Mouse (Mus musculus) cortical plate, adult 2 months (tissue): ENCODE data around the gene Haspin. TPM values are rescaled to one million over a fixed set of nuclear protein-coding genes. Genes with fewer than 3 reads are reported as not detected.

Source experiments
- H3K27ac ChIP-seq: fragments of 200-500 bp; 2 replicates; pipeline ENCODE4 v1.5.1; 2012; ENCODE audit warnings: low read length, control low read depth, inconsistent platforms; ENCODE audit not compliant: insufficient read depth
- H3K4me1 ChIP-seq: fragments of 200-500 bp; 2 replicates; pipeline ENCODE4 v1.6.1; 2011; ENCODE audit warnings: low read length; ENCODE audit not compliant: control insufficient read depth, insufficient read depth
- H3K4me3 ChIP-seq: fragments of 200-500 bp; 2 replicates; pipeline ENCODE4 v1.5.1; 2011; ENCODE audit warnings: mild to moderate bottlenecking, low read length, control low read depth; ENCODE audit not compliant: insufficient read depth
- CTCF ChIP-seq: fragments of 200-500 bp; IDR thresholded peaks from 2 replicates; pipeline ENCODE4 v1.5.1; 2011; ENCODE audit warnings: mild to moderate bottlenecking, control low read depth, low read length; ENCODE audit not compliant: insufficient read depth; ENCODE audit errors: extremely low read depth
- POLR2A ChIP-seq: fragments of 200-500 bp; IDR thresholded peaks from 2 replicates; pipeline ENCODE4 v1.6.1; 2011; ENCODE audit warnings: mild to moderate bottlenecking, low read length, control low read depth; ENCODE audit not compliant: insufficient read depth; ENCODE audit errors: extremely low read depth
- polyA plus RNA-seq: library from polyadenylated mRNA; depleted of rRNA; stranded (reverse); fragments of >200 nt; gene quantifications from 2 replicates; pipeline ENCODE4 v1.2.3, GENCODE M21; 2012; rRNA removed

Gene Haspin
- 0.13 and 0.15 TPM in 2 replicates for polyA plus RNA-seq

GRCm38 (mm10) chr11:73137591-73138501, at the start of gene Haspin:
TSS of gene Haspin (minus strand) at chr11:73138294.
- H3K27ac ChIP-seq, result no peak within 1 kb of the TSS
- peak within 1 kb of the TSS; percentile 27 for H3K4me3 ChIP-seq
- no peaks in the 10 kb centered on the region for H3K4me1 ChIP-seq
- TF ChIP-seq POLR2A, result no peak
- peak; percentile 76 for TF ChIP-seq CTCF

- no peak overlapping the region for H3K27ac ChIP-seq
- TF ChIP-seq POLR2A (no peak), CTCF (no peak)
- no peak overlapping the region for H3K4me3 ChIP-seq
- no peaks in the 10 kb centered on the region for H3K4me1 ChIP-seq
Observed at GRCm38 (mm10) chr11:73187231-73187630, 49.1 kb upstream of the Haspin start.

- no peak for TF ChIP-seq POLR2A
- no peak for TF ChIP-seq CTCF
- Histone ChIP-seq H3K4me1 (no peaks in the 10 kb centered on the region), H3K27ac (no peak overlapping the region), H3K4me3 (no peak overlapping the region)
Observed at GRCm38 (mm10) chr11:73185872-73186615, 48.0 kb upstream of the Haspin start.

GRCm38 (mm10) chr11:73177895-73178294, 39.8 kb upstream of the Haspin start:
- Histone ChIP-seq H3K27ac (peak overlapping the region; percentile 89; the same call in 1 of the 2 replicates), H3K4me1 (peaks cover 4% of the 10 kb centered on the region; the same call in 1 of the 2 replicates), H3K4me3 (peak overlapping the region; percentile 84)
- TF ChIP-seq CTCF (no peak), POLR2A (no peak)

GRCm38 (mm10) chr11:73177509-73177875, 39.4 kb upstream of the Haspin start:
- H3K27ac ChIP-seq, result peak overlapping the region; percentile 89
- H3K4me1 ChIP-seq, result peaks cover 4% of the 10 kb centered on the region; the same call in 1 of the 2 replicates
- no peak for TF ChIP-seq CTCF
- TF ChIP-seq POLR2A, result no peak
- H3K4me3 ChIP-seq, result peak overlapping the region; percentile 84

- Histone ChIP-seq H3K27ac (peak within 1 kb of the TSS; percentile 89), H3K4me1 (peaks cover 5% of the 10 kb centered on the region; the same call in 1 of the 2 replicates), H3K4me3 (peak within 1 kb of the TSS; percentile 84)
- no peak for TF ChIP-seq CTCF
- peak; percentile 85 for TF ChIP-seq POLR2A
Observed at GRCm38 (mm10) chr11:73176608-73177508, 38.8 kb upstream of the Haspin start, which contains the start of the genes Emc6 and Tax1bp3. TSS of gene Emc6 (minus strand) at chr11:73177037. TSS of gene Tax1bp3 (plus strand) at chr11:73177083.

GRCm38 (mm10) chr11:73176186-73176585, 38.1 kb upstream of the Haspin start:
- H3K4me1 ChIP-seq, result peaks cover 5% of the 10 kb centered on the region; the same call in 1 of the 2 replicates
- H3K4me3 ChIP-seq, result peak overlapping the region; percentile 84
- no peak for TF ChIP-seq POLR2A
- H3K27ac ChIP-seq, result 0 out of 2 replicates have a peak overlapping the region, but pooled peaks have one; percentile 53

GRCm38 (mm10) chr11:73175612-73176011, 37.5 kb upstream of the Haspin start:
- Histone ChIP-seq H3K27ac (no peak overlapping the region), H3K4me3 (peak overlapping the region; percentile 84; the same call in 1 of the 2 replicates), H3K4me1 (peaks cover 5% of the 10 kb centered on the region; the same call in 1 of the 2 replicates)
- TF ChIP-seq CTCF (no peak), POLR2A (no peak)
